Mouse (Mus musculus) heart, postnatal 0 days (tissue): ENCODE measurements around the gene Abhd14a.

Experiments
- CTCF ChIP-seq: IDR thresholded peaks from 2 replicates; pipeline ENCODE4 v1.5.1; 2016; ENCODE audit warnings: antibody characterized with exemption, control low read depth, low read depth
- EP300 ChIP-seq: IDR thresholded peaks from 2 replicates; pipeline ENCODE4 v1.6.1; 2016; ENCODE audit warnings: antibody characterized with exemption, low read depth

GRCm38 (mm10) chr9:106464751-106465541, 17.5 kb upstream of the Abhd14a start:
- TF ChIP-seq CTCF: no peak
- TF ChIP-seq EP300: no peak
